Mouse (Mus musculus) E14TG2a.4 (cell line): ENCODE data around the gene Gm49342.
"Not testable (repeated sequence)": the region's sequence is repeated elsewhere in the genome, so short reads cannot be mapped to it uniquely, and the experiment has no call there.

ENCODE experiments used
- CTCF ChIP-seq: conservative IDR thresholded peaks from 2 replicates; pipeline ENCODE4 v1.5.1; 2014; ENCODE audit warnings: low read length
- POU5F1 ChIP-seq: IDR thresholded peaks from 2 replicates; pipeline ENCODE4 v1.6.1; 2014; ENCODE audit warnings: low read length, borderline replicate concordance

DNA sequence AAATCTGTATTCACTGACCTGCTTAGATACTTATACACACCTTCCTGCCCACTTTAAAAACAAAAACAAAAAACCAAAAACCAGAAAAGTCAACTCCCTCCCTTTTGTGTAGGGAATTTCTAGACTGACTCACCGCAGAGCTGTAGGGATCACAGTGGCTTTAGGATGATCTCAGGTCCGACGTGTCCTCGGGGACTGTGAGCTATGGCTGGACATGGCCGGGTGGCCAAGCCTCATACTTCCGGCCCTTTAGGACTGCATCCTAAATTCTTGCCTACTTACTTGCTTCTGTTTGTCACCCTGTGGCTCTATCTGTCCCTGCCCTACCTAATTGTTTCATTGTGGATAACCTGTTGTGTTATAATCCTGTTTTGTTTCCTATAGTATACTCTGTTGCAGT is 12.4 kb downstream of the Gm49342 start:
- TF ChIP-seq CTCF, POU5F1: not testable (repeated sequence)
